Mouse (Mus musculus) hindbrain, embryonic 16.5 days (tissue): ENCODE measurements around the gene Wdpcp. TPM values are rescaled to one million over a fixed set of nuclear protein-coding genes. Genes with fewer than 3 reads are reported as not detected.

Experiments
- ATAC-seq: fragments of 200-750 bp; cut with Nextera tagmentation; 2 replicates; pipeline ENCODE4 v1.8.0; 2017; ENCODE audit warnings: moderate TSS enrichment, moderate library complexity
- H3K27ac ChIP-seq: fragments of 300-500 bp; sonication (generic); 2 replicates; pipeline ENCODE4 v1.5.1; 2014; ENCODE audit warnings: low read depth, mild to moderate bottlenecking, control low read depth, low read length, moderate library complexity
- H3K27me3 ChIP-seq: fragments of 300-500 bp; sonication (generic); replicated peaks from 2 replicates; pipeline ENCODE4 v1.6.1; 2014; ENCODE audit warnings: low read length; ENCODE audit not compliant: control insufficient read depth, insufficient read depth
- H3K36me3 ChIP-seq: fragments of 300-500 bp; sonication (generic); 2 replicates; pipeline ENCODE4 v1.6.1; 2014; ENCODE audit warnings: mild to moderate bottlenecking, low read length, moderate library complexity, mixed read lengths; ENCODE audit not compliant: control insufficient read depth, insufficient read depth
- H3K4me1 ChIP-seq: fragments of 300-500 bp; sonication (generic); 2 replicates; pipeline ENCODE4 v1.6.1; 2014; ENCODE audit warnings: low read depth, low read length; ENCODE audit not compliant: control insufficient read depth, insufficient read depth
- H3K4me2 ChIP-seq: fragments of 300-500 bp; sonication (generic); 2 replicates; pipeline ENCODE4 v1.6.1; 2014; ENCODE audit warnings: mild to moderate bottlenecking, low read length, control low read depth, moderate library complexity
- H3K4me3 ChIP-seq: fragments of 300-500 bp; sonication (generic); 2 replicates; pipeline ENCODE4 v1.5.1; 2014; ENCODE audit warnings: mild to moderate bottlenecking, low read length, control low read depth, moderate library complexity
- H3K9ac ChIP-seq: fragments of 300-500 bp; sonication (generic); 2 replicates; pipeline ENCODE4 v1.6.1; 2014; ENCODE audit warnings: low read depth, mild to moderate bottlenecking, control low read depth, low read length, moderate library complexity
- H3K9me3 ChIP-seq: fragments of 300-500 bp; sonication (generic); 2 replicates; pipeline ENCODE4 v1.6.1; 2014; ENCODE audit warnings: mild to moderate bottlenecking, low read length, moderate library complexity; ENCODE audit not compliant: control insufficient read depth
- WGBS: fragments of 180-500 bp; shearing (Covaris S2); extraction: QIAGEN DNeasy Blood & Tissue Kit; methylation state at CpG from one replicate; pipeline ENCODE4 v1.1.7; 2014; 5-methylcytosine and 5-hydroxymethylcytosine counted together
- microRNA-seq: library from miRNA; unstranded; fragments of <30 nt; microRNA quantifications from one replicate; pipeline ENCODE4, GENCODE M21; 2017
- polyA plus RNA-seq: library from polyadenylated mRNA; unstranded; fragments of >200 nt; fragmentation: Nextera tagmentation; extraction: Ambion mirVana; gene quantifications from 2 replicates; pipeline ENCODE4 v1.2.1, GENCODE M21; 2015

Gene Wdpcp
- polyA plus RNA-seq, 1 experiment from 2014 or later: 11.4 TPM

- Histone ChIP-seq H3K9ac (no peak overlapping the region), H3K4me3 (no peak overlapping the region), H3K27ac (no peak overlapping the region), H3K27me3 (no peaks in the 10 kb centered on the region), H3K4me1 (no peaks in the 10 kb centered on the region), H3K4me2 (no peak overlapping the region), H3K36me3 (no peaks in the 10 kb centered on the region), H3K9me3 (no peaks in the 10 kb centered on the region)
- no peak for ATAC-seq
- 90% methylated on average over 3 of the region's 3 CpGs for WGBS
Observed at GRCm38 (mm10) chr11:21894696-21895095, 322.7 kb downstream of the Wdpcp start.

- no peaks in the 10 kb centered on the region for H3K9me3 ChIP-seq
- H3K9ac ChIP-seq: no peak overlapping the region
- no peak overlapping the region for H3K4me2 ChIP-seq
- no peak overlapping the region for H3K27ac ChIP-seq
- H3K4me1 ChIP-seq: no peaks in the 10 kb centered on the region
- H3K4me3 ChIP-seq: no peak overlapping the region
- WGBS: 95% methylated on average over 3 of the region's 3 CpGs
- no peak for ATAC-seq
- H3K36me3 ChIP-seq: no peaks in the 10 kb centered on the region
- no peaks in the 10 kb centered on the region for H3K27me3 ChIP-seq
Observed at GRCm38 (mm10) chr11:21922531-21922930, 350.5 kb downstream of the Wdpcp start.

Small RNAs within 50 kb of the gene (microRNA-seq; reads per million reads assigned to microRNA genes)
- gene Gm22990: not detected

Other genes with a start within 250 kb of the Wdpcp start
- gene Ugp2, start 201.0 kb upstream of the Wdpcp start, polyA plus RNA-seq: 76.2 and 76.3 TPM in 2 replicates
- 667 and 775 TPM in 2 replicates for gene Mdh1, start 132 bp downstream of the Wdpcp start, polyA plus RNA-seq